Mouse (Mus musculus) hematopoietic stem cell, adult 5-6 weeks (primary cell): ENCODE data around the gene Olfr1402. TPM values are rescaled to one million over a fixed set of nuclear protein-coding genes. Genes with fewer than 3 reads are reported as not detected.

Source experiments
- ATAC-seq, 2 experiments: fragments of 125-278 bp in 1 of 2; replicated peaks in 1 of 2; 2 replicates each; pipeline ENCODE4 v1.8.0; 2016 to 2017; ENCODE audit warnings: inconsistent platforms in 2 of 2, mild to moderate bottlenecking in 2 of 2, moderate number of reproducible peaks in 2 of 2, low read depth in 1 of 2, moderate TSS enrichment in 1 of 2; ENCODE audit not compliant: low FRiP score in 2 of 2, poor library complexity in 2 of 2, severe bottlenecking in 2 of 2, insufficient read depth in 1 of 2, low TSS enrichment in 1 of 2
- total RNA-seq: library from RNA; stranded (forward); fragments of 172-1452, 232-1000 nt; gene quantifications from 2 replicates; pipeline ENCODE4 v1.2.3, GENCODE M21; 2017

Gene Olfr1402
- not detected in 2 replicates for total RNA-seq

DNA sequence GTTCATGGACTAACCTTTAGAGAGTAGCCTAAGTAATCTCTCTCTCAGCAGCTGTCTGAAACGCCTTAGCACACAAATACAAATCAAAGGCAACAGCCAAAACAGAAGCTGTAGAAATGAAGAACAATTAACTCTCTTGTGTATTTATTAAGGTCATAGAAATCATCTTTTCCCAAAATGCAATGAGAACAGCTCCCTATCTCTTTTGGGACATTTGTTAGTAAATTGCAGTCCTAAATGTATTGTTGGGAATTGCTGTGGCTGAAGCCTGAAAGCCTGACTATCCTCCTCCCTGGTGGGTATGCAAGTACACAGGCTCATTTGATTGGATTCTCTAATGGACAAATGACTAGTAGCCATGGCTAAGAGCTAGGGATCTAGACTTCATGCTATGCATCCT, at the start of gene Olfr1402:
Gene Olfr1402, minus strand, starts transcription at position 101 of the 400 bp plus-strand sequence.
- no peak for ATAC-seq

DNA sequence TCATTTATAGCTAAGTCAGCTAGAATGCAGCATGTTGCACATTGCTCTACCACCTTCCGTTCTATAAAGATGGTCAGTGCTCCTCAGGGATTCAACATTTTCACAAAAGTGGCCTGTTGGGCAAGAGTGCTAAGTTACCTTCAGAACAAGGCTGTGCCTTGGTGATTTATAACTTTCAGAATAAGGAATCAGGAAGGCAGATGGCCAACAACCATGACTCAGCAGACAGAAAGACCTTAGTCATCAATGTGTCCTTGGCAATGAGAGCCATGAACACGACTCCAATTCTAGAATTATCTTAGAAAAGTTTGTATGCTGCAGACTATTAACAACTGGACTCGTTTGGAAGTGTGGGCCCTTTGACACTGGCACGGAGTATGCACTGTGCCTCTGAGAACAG, 33.5 kb upstream of the Olfr1402 start:
- no peak for ATAC-seq

GRCm38 (mm10) chr3:97438619-97439018, 16.8 kb upstream of the Olfr1402 start:
- no peak for ATAC-seq

GRCm38 (mm10) chr3:97394289-97394688, 27.5 kb downstream of the Olfr1402 start:
- peak in 1 of 2 experiments; percentile 42; a peak in 1 of 4 replicates for ATAC-seq

- ATAC-seq = no peak
Measured at GRCm38 (mm10) chr3:97393079-97393478, 28.7 kb downstream of the Olfr1402 start.

DNA sequence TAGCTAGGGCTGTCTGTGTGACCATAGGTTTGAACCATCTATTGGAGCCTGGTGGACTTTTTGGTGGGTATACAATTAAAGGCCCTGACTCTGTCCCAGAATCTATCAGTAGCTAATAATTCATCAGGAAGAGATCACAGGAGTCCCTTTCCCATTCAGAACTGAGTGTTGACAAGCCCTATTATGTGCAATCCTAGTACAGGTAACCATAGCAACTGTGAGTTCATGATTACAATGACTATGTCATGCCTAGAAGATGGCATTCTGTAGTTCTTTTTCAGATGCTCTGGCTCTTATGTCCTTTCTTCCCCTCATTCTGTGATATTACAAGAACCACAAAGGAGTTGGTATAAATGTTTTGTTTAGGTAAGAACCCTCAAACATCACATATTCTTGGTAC, 51.4 kb downstream of the Olfr1402 start:
- ATAC-seq = no peak

GRCm38 (mm10) chr3:97363418-97364098, 58.3 kb downstream of the Olfr1402 start:
- ATAC-seq = no peak

- no peak for ATAC-seq
Measured at GRCm38 (mm10) chr3:97358448-97358847, 63.4 kb downstream of the Olfr1402 start.

Other genes with a start within 250 kb of the Olfr1402 start
- gene Bcl9, start 124.1 kb downstream of the Olfr1402 start, total RNA-seq = 10.8 and 15.1 TPM in 2 replicates
- gene Chd1l, start 188.2 kb upstream of the Olfr1402 start, total RNA-seq = 46.2 and 65.0 TPM in 2 replicates
- gene Fmo5, start 206.8 kb upstream of the Olfr1402 start, total RNA-seq = 9.8 and 11.3 TPM in 2 replicates
- 4.0 and 10.7 TPM in 2 replicates for gene Prkab2, start 236.2 kb upstream of the Olfr1402 start, total RNA-seq